Mouse (Mus musculus): Measurements from ENCODE around the gene Pakap.

Pakap gene

GRCm38 (mm10) chr4:57722296-57722695, 154.3 kb downstream of the Pakap start:
- DNase-seq, result no peak

- DNase-seq, result no peak
Measured at GRCm38 (mm10) chr4:57723659-57724058, 155.7 kb downstream of the Pakap start.

GRCm38 (mm10) chr4:57725569-57725968, 157.6 kb downstream of the Pakap start:
- DNase-seq, result no peak

- no peak for DNase-seq
Measured at GRCm38 (mm10) chr4:57728611-57729183, 160.7 kb downstream of the Pakap start.

- DNase-seq, result no peak
Measured at GRCm38 (mm10) chr4:57730047-57730446, 162.1 kb downstream of the Pakap start.

- DNase-seq, result no peak
Measured at GRCm38 (mm10) chr4:57730801-57731598, 163.0 kb downstream of the Pakap start.

- DNase-seq, result no peak
Measured at GRCm38 (mm10) chr4:57732351-57732750, 164.4 kb downstream of the Pakap start.

- DNase-seq, result no peak
Measured at GRCm38 (mm10) chr4:57733445-57733844, 165.5 kb downstream of the Pakap start.

GRCm38 (mm10) chr4:57735426-57735825, 167.4 kb downstream of the Pakap start:
- no peak for DNase-seq

- DNase-seq, result no peak
Measured at GRCm38 (mm10) chr4:57738856-57739552, 171.0 kb downstream of the Pakap start.

GRCm38 (mm10) chr4:57743325-57743929, 175.4 kb downstream of the Pakap start:
- DNase-seq, result no peak

GRCm38 (mm10) chr4:57750651-57751050, 182.7 kb downstream of the Pakap start:
- DNase-seq, result no peak

GRCm38 (mm10) chr4:57751054-57751453, 183.1 kb downstream of the Pakap start:
- DNase-seq, result no peak

- DNase-seq, result no peak
Measured at GRCm38 (mm10) chr4:57751566-57751965, 183.6 kb downstream of the Pakap start.

GRCm38 (mm10) chr4:57755085-57755484, 187.1 kb downstream of the Pakap start:
- no peak for DNase-seq

GRCm38 (mm10) chr4:57757997-57758396, 190.0 kb downstream of the Pakap start:
- no peak for DNase-seq

- DNase-seq, result no peak
Measured at GRCm38 (mm10) chr4:57762424-57762823, 194.4 kb downstream of the Pakap start.

- no peak for DNase-seq
Measured at GRCm38 (mm10) chr4:57764392-57764791, 196.4 kb downstream of the Pakap start.

- DNase-seq, result no peak
Measured at GRCm38 (mm10) chr4:57764926-57765325, 196.9 kb downstream of the Pakap start.

- DNase-seq, result no peak
Measured at GRCm38 (mm10) chr4:57765806-57766205, 197.8 kb downstream of the Pakap start.

GRCm38 (mm10) chr4:57769007-57769406, 201.0 kb downstream of the Pakap start:
- DNase-seq, result no peak

GRCm38 (mm10) chr4:57770185-57770823, 202.3 kb downstream of the Pakap start:
- DNase-seq, result no peak

All from cerebellum, postnatal 36 days (tissue).